25 mouse cellular contexts compared by ENCODE assay signal in the genomic region with DNA sequence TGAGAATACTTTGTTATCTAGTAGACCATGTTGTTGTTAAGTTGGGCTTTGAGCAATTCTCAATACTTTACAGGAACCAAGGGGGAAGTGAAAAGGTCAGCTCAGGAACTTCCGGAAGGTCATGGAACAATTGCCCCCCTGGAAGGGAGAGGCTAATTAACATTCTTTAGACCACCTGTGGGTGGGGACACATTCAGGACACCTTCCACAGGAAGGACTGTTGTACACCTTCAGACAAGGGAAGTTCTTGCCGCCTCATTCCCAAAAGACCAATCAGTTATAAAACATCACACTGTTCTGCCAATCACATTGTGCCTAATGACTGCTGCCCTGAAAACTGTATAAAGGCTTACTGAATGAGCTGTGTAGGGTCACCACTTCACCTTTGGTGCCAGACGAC.
A peak's percentile ranks its signal among the peaks of the same experiment; 100 is the strongest.
DNase-seq lines count a peak whose midpoint lies in the region; ATAC-seq and TF ChIP-seq lines count a peak whose summit lies in the region.
"Had no signal": no experiment of that assay in that cellular context is flagged by ENCODE, and none has a peak within 500 bp of the region (broad histone marks: within the 10 kb centered on the region; RNA-seq: fewer than 3 reads in every experiment).

No protein-coding gene starts in this region.

- no peak overlapping the region for H3K9ac ChIP-seq in ES-Bruce4 (ENCODE audit: low read depth, poor library complexity, severe bottlenecking)
- H3K9ac ChIP-seq in ES-E14 (ENCODE audit: insufficient read depth, low read depth, low read length, poor library complexity, severe bottlenecking): no peak overlapping the region
- H3K9ac ChIP-seq: embryonic facial prominence, embryonic 13.5 days; embryonic facial prominence, embryonic 15.5 days; forebrain, embryonic 12.5 days had no signal

- H3K4me1 ChIP-seq in ES-Bruce4 (ENCODE audit: control insufficient read depth, insufficient read depth, low read length) (no peaks in the 10 kb centered on the region), ES-E14 (ENCODE audit: control insufficient read depth in 2 of 2, insufficient read depth in 2 of 2, low read length in 2 of 2, poor library complexity in 1 of 2) (peaks cover 1 to 2% of the 10 kb centered on the region in 2 experiments; a peak in 2 of 4 replicates)
- H3K4me1 ChIP-seq: embryonic facial prominence, embryonic 13.5 days; embryonic facial prominence, embryonic 15.5 days; forebrain, embryonic 10.5 days; forebrain, embryonic 12.5 days had no signal

- TF ChIP-seq EP300 in ES-Bruce4 (IDR thresholded peaks at IDR 0.05; ENCODE audit: insufficient read depth, low read depth, low read length): 0 out of 2 replicates have a peak, but pooled peaks have one; percentile 40

- DNase-seq in ES-E14 (ENCODE audit: low read depth, low spot score) (peak; percentile 26), ZHBTc4 (ENCODE audit: low read depth, low spot score) (peak; percentile 89)
- DNase-seq in testis, postnatal 10 days (ENCODE audit: low spot score): no peak
- DNase-seq: adrenal gland, adult 2 months; adrenal gland, postnatal 10 days; adrenal gland, postnatal 25 days; B cell, adult 2 months; cerebellum, adult 11 months; cerebellum, adult 18-20 months; cerebellum, adult 8-10 months; cerebellum, adult 9-11 months; cerebellum, postnatal 14 days; cerebellum, postnatal 36 days; embryo, embryonic 11 days had no signal

- peaks cover 3% of the 10 kb centered on the region; the same call in 1 of the 2 replicates for H3K9me3 ChIP-seq in ES-Bruce4 (replicated peaks; ENCODE audit: control insufficient read depth, insufficient read depth, low read length, poor library complexity, severe bottlenecking)
- 0 out of 2 replicates have a peak, but pooled peaks cover 1% of the 10 kb centered on the region for H3K9me3 ChIP-seq in ES-E14 (ENCODE audit: control insufficient read depth, insufficient read depth, low read depth, low read length)
- H3K9me3 ChIP-seq: embryonic facial prominence, embryonic 13.5 days; embryonic facial prominence, embryonic 15.5 days; forebrain, embryonic 10.5 days; forebrain, embryonic 12.5 days had no signal

- TF ChIP-seq CTCF in ES-Bruce4 (IDR thresholded peaks at IDR 0.05; ENCODE audit: low read depth, low read length): no peak

- no peaks in the 10 kb centered on the region for H3K27me3 ChIP-seq in ES-Bruce4 (ENCODE audit: control insufficient read depth, insufficient read depth, low read length, poor library complexity, severe bottlenecking)
- H3K27me3 ChIP-seq: CH12.LX; embryonic facial prominence, embryonic 13.5 days; embryonic facial prominence, embryonic 15.5 days; forebrain, embryonic 12.5 days had no signal

- TF ChIP-seq POLR2A in ES-Bruce4 (IDR thresholded peaks at IDR 0.05; ENCODE audit: insufficient read depth, low read length): no peak

- peak overlapping the region; percentile 87 for H3K27ac ChIP-seq in ES-Bruce4 (ENCODE audit: insufficient read depth, low read length)
- H3K27ac ChIP-seq in ES-E14 (ENCODE audit: insufficient read depth, low read depth, low read length, poor library complexity, severe bottlenecking): 0 out of 2 replicates have a peak overlapping the region, but pooled peaks have one; percentile 47
- H3K27ac ChIP-seq: embryonic facial prominence, embryonic 13.5 days; embryonic facial prominence, embryonic 15.5 days; forebrain, embryonic 10.5 days; forebrain, embryonic 12.5 days had no signal

- ATAC-seq in megakaryocyte, adult 5-6 weeks (ENCODE audit: poor library complexity, severe bottlenecking): no peak
- ATAC-seq: CD4-positive, CD25-positive, alpha-beta regulatory T cell, adult 4 months; forebrain, embryonic 14.5 days; forebrain, embryonic 16.5 days had no signal

- H3K4me3 ChIP-seq in ES-Bruce4 (ENCODE audit: low read depth, low read length) (no peak overlapping the region), ES-E14 (ENCODE audit: insufficient read depth in 1 of 2, low read depth in 1 of 2, low read length in 2 of 2, poor library complexity in 1 of 2, severe bottlenecking in 1 of 2) (no peak overlapping the region)
- H3K4me3 ChIP-seq: embryonic facial prominence, embryonic 13.5 days; embryonic facial prominence, embryonic 15.5 days; erythroblast, embryonic 14.5 days; forebrain, embryonic 10.5 days; forebrain, embryonic 12.5 days had no signal

- no peaks in the 10 kb centered on the region for H3K36me3 ChIP-seq in ES-Bruce4 (ENCODE audit: control insufficient read depth, insufficient read depth, low read length, poor library complexity, severe bottlenecking)
- no peaks in the 10 kb centered on the region for H3K36me3 ChIP-seq in ES-E14 (ENCODE audit: control insufficient read depth, insufficient read depth, low read length, poor library complexity, severe bottlenecking)
- H3K36me3 ChIP-seq: embryonic facial prominence, embryonic 13.5 days; embryonic facial prominence, embryonic 15.5 days; forebrain, embryonic 10.5 days; forebrain, embryonic 12.5 days had no signal

- in situ Hi-C loops in ES-E14 (cut with MboI; ENCODE audit: low sequenced_read_pairs in 2 of 2, unreplicated experiment in 2 of 2): no loop called here

TF ChIP-seq in ES-E14, 5 proteins besides CTCF, POLR2A, EP300 and RAD21:
- TF ChIP-seq CHD2 (IDR thresholded peaks at IDR 0.05; ENCODE audit: low read depth, low read length) (0 out of 2 replicates have a peak, but pooled peaks have one; percentile 18), MAFK (IDR thresholded peaks at IDR 0.05; ENCODE audit: insufficient read depth, low read depth, low read length) (no peak)
